Mouse (Mus musculus) spleen, adult 18-20 months (tissue): Measurements from ENCODE around the gene Gnl1.
"Not testable (repeated sequence)": the region's sequence is repeated elsewhere in the genome, so short reads cannot be mapped to it uniquely, and the experiment has no call there.

Experiments used
- DNase-seq, 2 experiments: peaks; one replicate each; pipeline ENCODE4 v3.0.0; 2022; ENCODE audit warnings: mixed read lengths in 2 of 2

Gene Gnl1

GRCm38 (mm10) chr17:35994879-35995240 lies 15.2 kb downstream of the Gnl1 start:
- no peak for DNase-seq

GRCm38 (mm10) chr17:35996949-35997348 lies 17.3 kb downstream of the Gnl1 start:
- DNase-seq = peak; percentile 85 to 97

- peak; percentile 47 to 53 for DNase-seq
Observed at GRCm38 (mm10) chr17:35997713-35998510, 18.3 kb downstream of the Gnl1 start.

GRCm38 (mm10) chr17:35998545-35999305 lies 19.1 kb downstream of the Gnl1 start:
- no peak for DNase-seq

- DNase-seq = peak; percentile 50 to 59
Observed at GRCm38 (mm10) chr17:35999356-35999755, 19.7 kb downstream of the Gnl1 start.

GRCm38 (mm10) chr17:36000349-36000748 lies 20.7 kb downstream of the Gnl1 start:
- no peak for DNase-seq

GRCm38 (mm10) chr17:36001121-36001897 lies 21.7 kb downstream of the Gnl1 start:
- peak; percentile 36 to 41 for DNase-seq

- no peak for DNase-seq
Observed at GRCm38 (mm10) chr17:36001966-36002365, 22.3 kb downstream of the Gnl1 start.

GRCm38 (mm10) chr17:36003331-36003730 lies 23.7 kb downstream of the Gnl1 start:
- no peak for DNase-seq

GRCm38 (mm10) chr17:36004409-36004808 lies 24.8 kb downstream of the Gnl1 start:
- DNase-seq = not testable (repeated sequence)

GRCm38 (mm10) chr17:36014977-36015376 lies 35.3 kb downstream of the Gnl1 start:
- no peak for DNase-seq

GRCm38 (mm10) chr17:36017046-36017445 lies 37.4 kb downstream of the Gnl1 start:
- no peak for DNase-seq

- DNase-seq = no peak
Observed at GRCm38 (mm10) chr17:36018979-36019378, 39.3 kb downstream of the Gnl1 start.

GRCm38 (mm10) chr17:36019519-36019918 lies 39.9 kb downstream of the Gnl1 start:
- DNase-seq = no peak

- peak; percentile 76 to 80 for DNase-seq
Observed at GRCm38 (mm10) chr17:36020191-36021073, 40.8 kb downstream of the Gnl1 start, which contains the start of gene H2-T24. Gene H2-T24 (minus strand): TSS chr17:36020560.

GRCm38 (mm10) chr17:36021309-36021708 lies 41.7 kb downstream of the Gnl1 start:
- no peak for DNase-seq

GRCm38 (mm10) chr17:36022098-36022497 lies 42.4 kb downstream of the Gnl1 start:
- DNase-seq = no peak

GRCm38 (mm10) chr17:36022922-36023321 lies 43.3 kb downstream of the Gnl1 start:
- DNase-seq = no peak

GRCm38 (mm10) chr17:36023710-36024654 lies 44.3 kb downstream of the Gnl1 start:
- DNase-seq = no peak

GRCm38 (mm10) chr17:36025197-36025596 lies 45.5 kb downstream of the Gnl1 start:
- DNase-seq = no peak

GRCm38 (mm10) chr17:36025901-36026300 lies 46.2 kb downstream of the Gnl1 start:
- DNase-seq = no peak
